ENCODE assay signal across 13 mouse cellular contexts in genomic region chr6:29523301-29524033, GRCm38 (mm10). TPM values are rescaled to one million over a fixed set of nuclear protein-coding genes. Genes with fewer than 3 reads are reported as not detected.
DNase-seq lines count a peak whose midpoint lies in the region; ATAC-seq and TF ChIP-seq lines count a peak whose summit lies in the region.
"Had no signal": no experiment of that assay in that cellular context is flagged by ENCODE, and none has a peak within 500 bp of the region (broad histone marks: within the 10 kb centered on the region; RNA-seq: fewer than 3 reads in every experiment).

No protein-coding gene starts in this region.

- DNase-seq in kidney, postnatal 10 days: peak; percentile 10
- no peak for DNase-seq in kidney, postnatal 4 days
- peak; percentile 59 for DNase-seq in A20 (ENCODE audit: low read depth, low spot score)
- no peak for DNase-seq in lung, adult 2 months
- no peak for DNase-seq in embryo, embryonic 11 days
- DNase-seq: cerebellum, postnatal 14 days; midbrain, embryonic 14.5 days; right cerebral cortex, postnatal 25 days; thymus, postnatal 4 days had no signal

- H3K4me2 ChIP-seq in liver, embryonic 16.5 days (ENCODE audit: low read depth, low read length): no peak overlapping the region
- H3K4me2 ChIP-seq: embryonic facial prominence, embryonic 15.5 days had no signal

- H3K9ac ChIP-seq in liver, embryonic 16.5 days (ENCODE audit: low read depth, low read length): no peak overlapping the region
- H3K9ac ChIP-seq: embryonic facial prominence, embryonic 15.5 days had no signal

- ATAC-seq in liver, embryonic 16.5 days (ENCODE audit: low read depth): no peak

- H3K36me3 ChIP-seq in liver, embryonic 16.5 days (ENCODE audit: control insufficient read depth, insufficient read depth): no peaks in the 10 kb centered on the region
- H3K36me3 ChIP-seq: embryonic facial prominence, embryonic 15.5 days had no signal

- H3K27me3 ChIP-seq in liver, embryonic 16.5 days (ENCODE audit: control insufficient read depth, insufficient read depth, low read depth, low read length): peaks cover 33% of the 10 kb centered on the region

- 32% methylated on average over 12 of the region's 12 CpGs for WGBS in bone marrow, adult 2 months
- WGBS in liver, embryonic 16.5 days (ENCODE audit: insufficient replicate concordance): 29% methylated on average over 12 of the region's 12 CpGs
- 60% methylated on average over 12 of the region's 12 CpGs for WGBS in lung, adult 2 months

- peak overlapping the region; percentile 79 for H3K27ac ChIP-seq in bone marrow, adult 2 months (ENCODE audit: control insufficient read depth, insufficient read depth, low read depth, low read length, poor library complexity)
- H3K27ac ChIP-seq in liver, embryonic 16.5 days (ENCODE audit: low read length): peak overlapping the region; percentile 63
- H3K27ac ChIP-seq: embryonic facial prominence, embryonic 15.5 days had no signal

- TF ChIP-seq CTCF in bone marrow, adult 2 months (IDR thresholded peaks at IDR 0.05; ENCODE audit: control insufficient read depth, insufficient read depth, low read length): no peak
- TF ChIP-seq CTCF in lung, adult 2 months (IDR thresholded peaks at IDR 0.05; ENCODE audit: insufficient read depth, low read length): no peak

- H3K9me3 ChIP-seq in liver, embryonic 16.5 days (replicated peaks; ENCODE audit: control insufficient read depth, low read length): no peaks in the 10 kb centered on the region
- H3K9me3 ChIP-seq: embryonic facial prominence, embryonic 15.5 days had no signal

- no peak overlapping the region for H3K4me3 ChIP-seq in bone marrow, adult 2 months (replicated peaks; ENCODE audit: control insufficient read depth, low read depth, low read length)
- no peak overlapping the region for H3K4me3 ChIP-seq in liver, embryonic 16.5 days (ENCODE audit: low read depth, low read length)
- no peak overlapping the region for H3K4me3 ChIP-seq in lung, adult 2 months (replicated peaks; ENCODE audit: extremely low read depth, low read depth, low read length)
- H3K4me3 ChIP-seq: embryonic facial prominence, embryonic 15.5 days had no signal

- TF ChIP-seq POLR2A in bone marrow, adult 2 months (IDR thresholded peaks at IDR 0.05; ENCODE audit: borderline replicate concordance, control insufficient read depth, low read depth, low read length): no peak
- no peak for TF ChIP-seq POLR2A in lung, adult 2 months (IDR thresholded peaks at IDR 0.05; ENCODE audit: borderline replicate concordance, extremely low read depth, low read depth, low read length)

- H3K4me1 ChIP-seq in bone marrow, adult 2 months (ENCODE audit: control insufficient read depth, insufficient read depth, low read length): peaks cover 2% of the 10 kb centered on the region
- H3K4me1 ChIP-seq in liver, embryonic 16.5 days (ENCODE audit: control insufficient read depth, low read depth, low read length): no peaks in the 10 kb centered on the region; the same call in none of the 2 replicates
- peaks cover 6% of the 10 kb centered on the region; the same call in 1 of the 2 replicates for H3K4me1 ChIP-seq in lung, adult 2 months (ENCODE audit: control insufficient read depth, insufficient read depth, low read length)

RNA-seq across cellular contexts. Expression of gene Irf5, which starts 3.0 kb away (rescaled TPM):
- 26.7 and 47.1 TPM in 2 replicates for polyA plus RNA-seq in bone marrow, adult 2 months (2011; ENCODE audit: insufficient read depth, insufficient read length, low replicate concordance, missing spikeins)
- polyA plus RNA-seq in liver, embryonic 16.5 days (2015; fragmentation: Nextera tagmentation; extraction: Ambion mirVana): 10.3 and 11.4 TPM in 2 replicates
- polyA plus RNA-seq in lung, adult 2 months (2012; rRNA removed): 35.2 and 36.6 TPM in 2 replicates

RNA-seq across cellular contexts. Expression of gene Kcp, which starts 15.7 kb away (rescaled TPM):
- not detected in 2 replicates for polyA plus RNA-seq in bone marrow, adult 2 months (2011; ENCODE audit: insufficient read depth, insufficient read length, low replicate concordance, missing spikeins)
- polyA plus RNA-seq in liver, embryonic 16.5 days (2015; fragmentation: Nextera tagmentation; extraction: Ambion mirVana): 1.8 and 2.8 TPM in 2 replicates
- polyA plus RNA-seq in lung, adult 2 months (2012; rRNA removed): 8.8 and 12.3 TPM in 2 replicates

RNA-seq across cellular contexts. Expression of gene Atp6v1fnb, which starts 52.2 kb away (rescaled TPM):
- polyA plus RNA-seq in bone marrow, adult 2 months (2011; ENCODE audit: insufficient read depth, insufficient read length, low replicate concordance, missing spikeins): not detected in 2 replicates
- polyA plus RNA-seq in liver, embryonic 16.5 days (2015; fragmentation: Nextera tagmentation; extraction: Ambion mirVana): 0.13 TPM in 1 of 2 replicates, not detected in the other
- polyA plus RNA-seq in lung, adult 2 months (2012; rRNA removed): 0.20 TPM in 1 of 2 replicates, not detected in the other
- polyA plus RNA-seq: embryonic facial prominence, embryonic 15.5 days; lung, embryonic 16.5 days; midbrain, embryonic 14.5 days had no signal

RNA-seq across cellular contexts. Expression of gene Atp6v1f, which starts 55.9 kb away (rescaled TPM):
- polyA plus RNA-seq in bone marrow, adult 2 months (2011; ENCODE audit: insufficient read depth, insufficient read length, low replicate concordance, missing spikeins): 123 and 143 TPM in 2 replicates
- polyA plus RNA-seq in liver, embryonic 16.5 days (2015; fragmentation: Nextera tagmentation; extraction: Ambion mirVana): 117 and 122 TPM in 2 replicates
- 256 and 275 TPM in 2 replicates for polyA plus RNA-seq in lung, adult 2 months (2012; rRNA removed)

Comparison
In these comparisons a context has a peak if more than half of its experiments do, and no peak if none do; other contexts are left out.
1. DNase-seq: peak in kidney, postnatal 10 days (single experiment) and A20 (single experiment); none in kidney, postnatal 4 days (0 of 2), lung, adult 2 months (single experiment) and embryo, embryonic 11 days (single experiment).